Mouse (Mus musculus) bone marrow macrophage, adult 2 months (primary cell): Measurements from ENCODE around the gene Cphx3.
"Not testable (repeated sequence)": the region's sequence is repeated elsewhere in the genome, so short reads cannot be mapped to it uniquely, and the experiment has no call there.

Experiments used
- CTCF ChIP-seq: IDR thresholded peaks from 2 replicates; pipeline ENCODE4 v1.5.1; 2012; ENCODE audit warnings: low read depth, mild to moderate bottlenecking, low read length, moderate library complexity
- POLR2A ChIP-seq: IDR thresholded peaks from 2 replicates; pipeline ENCODE4 v1.6.1; 2012; ENCODE audit warnings: mild to moderate bottlenecking, low read depth, low read length, borderline replicate concordance

DNA sequence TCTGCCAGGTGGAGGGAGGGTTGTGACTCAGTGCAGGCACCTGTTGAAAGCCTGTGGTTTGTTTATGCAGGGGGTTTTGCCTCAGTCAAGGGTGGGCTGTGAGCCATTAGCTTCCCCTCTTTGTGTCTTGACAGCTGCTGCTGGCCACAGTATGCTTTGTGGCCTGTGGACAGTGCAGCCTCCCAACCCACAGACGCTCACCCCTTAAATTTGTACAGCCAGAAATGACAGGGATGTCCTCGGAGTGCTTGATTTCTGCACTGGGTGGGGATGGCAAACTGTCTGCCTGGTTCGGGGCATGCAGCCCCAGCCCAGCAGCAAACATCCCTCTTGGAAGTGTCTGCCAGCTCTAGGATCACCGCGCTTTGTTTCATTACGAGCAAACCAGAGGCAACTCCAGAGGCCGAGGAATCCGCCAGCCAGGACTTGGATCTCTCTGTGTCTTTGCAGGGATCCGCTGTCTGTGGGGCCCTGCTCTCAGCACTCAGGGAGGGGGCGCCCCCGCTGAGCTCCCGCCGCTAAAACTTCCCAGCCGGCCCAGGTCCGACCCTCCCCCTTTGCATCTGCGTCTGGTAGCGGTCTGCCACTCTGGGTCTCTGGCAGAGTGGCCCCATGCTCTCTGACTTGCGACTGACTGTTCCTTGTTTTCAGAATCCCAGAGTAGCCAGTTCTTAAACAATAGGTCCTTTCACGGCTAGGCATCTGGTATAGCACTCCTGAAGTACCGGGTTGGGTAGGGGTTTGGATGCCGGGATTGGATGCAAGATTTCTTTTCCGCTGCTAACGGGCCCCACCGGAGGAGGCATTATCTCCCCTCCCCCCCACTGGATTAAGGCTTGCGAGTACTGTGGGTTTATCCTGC is 175.9 kb downstream of the Cphx3 start, which contains the start of gene Duxbl3:
- TF ChIP-seq CTCF, POLR2A: not testable (repeated sequence)
